Mouse (Mus musculus) liver, embryonic 12.5 days (tissue): ENCODE results near the gene Camkmt. TPM values are rescaled to one million over a fixed set of nuclear protein-coding genes. Genes with fewer than 3 reads are reported as not detected.

Experiments used
- ATAC-seq: fragments of 200-750 bp; cut with Nextera tagmentation; 2 replicates; pipeline ENCODE4 v1.8.0; 2017; ENCODE audit warnings: moderate number of reproducible peaks, mild to moderate bottlenecking, moderate library complexity
- H3K27ac ChIP-seq: fragments of 300-500 bp; sonication (generic); 2 replicates; pipeline ENCODE4 v1.5.1; 2016; ENCODE audit warnings: mild to moderate bottlenecking
- H3K27me3 ChIP-seq: fragments of 300-500 bp; sonication (generic); replicated peaks from 2 replicates; pipeline ENCODE4 v1.6.1; 2016; ENCODE audit warnings: mild to moderate bottlenecking, moderate library complexity
- H3K36me3 ChIP-seq: fragments of 300-500 bp; sonication (generic); 2 replicates; pipeline ENCODE4 v1.6.1; 2016; ENCODE audit warnings: mild to moderate bottlenecking, moderate library complexity
- H3K4me1 ChIP-seq: fragments of 300-500 bp; sonication (generic); 2 replicates; pipeline ENCODE4 v1.6.1; 2016
- H3K4me2 ChIP-seq: fragments of 300-500 bp; sonication (generic); 2 replicates; pipeline ENCODE4 v1.6.1; 2016; ENCODE audit warnings: mild to moderate bottlenecking, moderate library complexity
- H3K4me3 ChIP-seq: fragments of 300-500 bp; sonication (generic); 2 replicates; pipeline ENCODE4 v1.5.1; 2016; ENCODE audit warnings: mild to moderate bottlenecking, moderate library complexity
- H3K9ac ChIP-seq: fragments of 300-500 bp; sonication (generic); 2 replicates; pipeline ENCODE4 v1.6.1; 2016; ENCODE audit warnings: mild to moderate bottlenecking, moderate library complexity
- H3K9me3 ChIP-seq: fragments of 300-500 bp; sonication (generic); replicated peaks from 2 replicates; pipeline ENCODE4 v1.6.1; 2016; ENCODE audit warnings: mild to moderate bottlenecking, moderate library complexity
- WGBS: fragments of 180-500 bp; shearing (Covaris S2); methylation state at CpG from one replicate; pipeline ENCODE4 v1.1.7; 2016; ENCODE audit not compliant: insufficient replicate concordance; 5-methylcytosine and 5-hydroxymethylcytosine counted together
- polyA plus RNA-seq: library from polyadenylated mRNA; unstranded; fragments of >200 nt; fragmentation: Nextera tagmentation; extraction: Ambion mirVana; gene quantifications from 2 replicates; pipeline ENCODE4 v1.2.1, GENCODE M21; 2016

The Camkmt gene
- polyA plus RNA-seq, 1 experiment from 2014 or later, result 4.4 TPM

- no peak overlapping the region for H3K27ac ChIP-seq
- H3K9me3 ChIP-seq, result no peaks in the 10 kb centered on the region
- H3K36me3 ChIP-seq, result no peaks in the 10 kb centered on the region
- no peaks in the 10 kb centered on the region for H3K27me3 ChIP-seq
- H3K4me1 ChIP-seq, result no peaks in the 10 kb centered on the region
- H3K9ac ChIP-seq, result no peak overlapping the region
- WGBS, result 30% methylated on average over 3 of the region's 3 CpGs
- no peak overlapping the region for H3K4me3 ChIP-seq
- no peak for ATAC-seq
- no peak overlapping the region for H3K4me2 ChIP-seq
Observed at GRCm38 (mm10) chr17:85149211-85149738, 58.9 kb downstream of the Camkmt start.

- no peak overlapping the region for H3K9ac ChIP-seq
- no peak overlapping the region for H3K4me2 ChIP-seq
- WGBS, result 42% methylated on average over 8 of the region's 8 CpGs
- H3K4me1 ChIP-seq, result no peaks in the 10 kb centered on the region
- no peaks in the 10 kb centered on the region for H3K27me3 ChIP-seq
- no peaks in the 10 kb centered on the region for H3K36me3 ChIP-seq
- H3K27ac ChIP-seq, result no peak overlapping the region
- no peaks in the 10 kb centered on the region for H3K9me3 ChIP-seq
- H3K4me3 ChIP-seq, result no peak overlapping the region
- ATAC-seq, result no peak
Observed at GRCm38 (mm10) chr17:85151264-85151663, 60.9 kb downstream of the Camkmt start.

GRCm38 (mm10) chr17:85158202-85158601, 67.8 kb downstream of the Camkmt start:
- H3K9ac ChIP-seq, result no peak overlapping the region
- ATAC-seq, result no peak
- 65% methylated on average over 4 of the region's 4 CpGs for WGBS
- H3K4me1 ChIP-seq, result no peaks in the 10 kb centered on the region
- H3K27me3 ChIP-seq, result no peaks in the 10 kb centered on the region
- H3K27ac ChIP-seq, result no peak overlapping the region
- H3K4me3 ChIP-seq, result no peak overlapping the region
- no peak overlapping the region for H3K4me2 ChIP-seq
- no peaks in the 10 kb centered on the region for H3K9me3 ChIP-seq
- H3K36me3 ChIP-seq, result no peaks in the 10 kb centered on the region

GRCm38 (mm10) chr17:85159526-85159925, 69.2 kb downstream of the Camkmt start:
- Histone ChIP-seq H3K4me1 (no peaks in the 10 kb centered on the region), H3K27me3 (no peaks in the 10 kb centered on the region), H3K9ac (no peak overlapping the region), H3K36me3 (no peaks in the 10 kb centered on the region), H3K27ac (no peak overlapping the region), H3K4me3 (no peak overlapping the region), H3K4me2 (no peak overlapping the region), H3K9me3 (no peaks in the 10 kb centered on the region)
- 79% methylated on average over 8 of the region's 8 CpGs for WGBS
- no peak for ATAC-seq

- Histone ChIP-seq H3K4me2 (no peak overlapping the region), H3K27me3 (no peaks in the 10 kb centered on the region), H3K4me1 (no peaks in the 10 kb centered on the region), H3K27ac (no peak overlapping the region), H3K36me3 (no peaks in the 10 kb centered on the region), H3K9ac (no peak overlapping the region), H3K9me3 (no peaks in the 10 kb centered on the region), H3K4me3 (no peak overlapping the region)
- 77% methylated on average over 8 of the region's 8 CpGs for WGBS
- no peak for ATAC-seq
Observed at GRCm38 (mm10) chr17:85160786-85161185, 70.4 kb downstream of the Camkmt start.

- Histone ChIP-seq H3K9me3 (no peaks in the 10 kb centered on the region), H3K27ac (no peak overlapping the region), H3K27me3 (no peaks in the 10 kb centered on the region), H3K4me2 (no peak overlapping the region), H3K4me1 (no peaks in the 10 kb centered on the region), H3K4me3 (no peak overlapping the region), H3K36me3 (no peaks in the 10 kb centered on the region), H3K9ac (no peak overlapping the region)
- ATAC-seq, result no peak
- WGBS, result 80% methylated on average over 7 of the region's 7 CpGs
Observed at GRCm38 (mm10) chr17:85162569-85163271, 72.4 kb downstream of the Camkmt start.

- no peak overlapping the region for H3K9ac ChIP-seq
- no peaks in the 10 kb centered on the region for H3K27me3 ChIP-seq
- no peak overlapping the region for H3K4me3 ChIP-seq
- 83% methylated on average over 4 of the region's 4 CpGs for WGBS
- no peak overlapping the region for H3K4me2 ChIP-seq
- H3K4me1 ChIP-seq, result no peaks in the 10 kb centered on the region
- H3K9me3 ChIP-seq, result no peaks in the 10 kb centered on the region
- H3K27ac ChIP-seq, result no peak overlapping the region
- H3K36me3 ChIP-seq, result no peaks in the 10 kb centered on the region
- no peak for ATAC-seq
Observed at GRCm38 (mm10) chr17:85163272-85163610, 72.9 kb downstream of the Camkmt start.

- no peak overlapping the region for H3K4me3 ChIP-seq
- H3K4me1 ChIP-seq, result no peaks in the 10 kb centered on the region
- no peaks in the 10 kb centered on the region for H3K36me3 ChIP-seq
- no peak overlapping the region for H3K4me2 ChIP-seq
- no peak for ATAC-seq
- H3K9me3 ChIP-seq, result no peaks in the 10 kb centered on the region
- no peaks in the 10 kb centered on the region for H3K27me3 ChIP-seq
- H3K9ac ChIP-seq, result no peak overlapping the region
- 70% methylated on average over 2 of the region's 2 CpGs for WGBS
- H3K27ac ChIP-seq, result no peak overlapping the region
Observed at GRCm38 (mm10) chr17:85168761-85169160, 78.4 kb downstream of the Camkmt start.

GRCm38 (mm10) chr17:85170541-85171255, 80.3 kb downstream of the Camkmt start:
- H3K9ac ChIP-seq, result no peak overlapping the region
- H3K4me3 ChIP-seq, result no peak overlapping the region
- WGBS, result 65% methylated on average over 10 of the region's 10 CpGs
- H3K27me3 ChIP-seq, result no peaks in the 10 kb centered on the region
- no peaks in the 10 kb centered on the region for H3K36me3 ChIP-seq
- H3K4me1 ChIP-seq, result no peaks in the 10 kb centered on the region
- no peaks in the 10 kb centered on the region for H3K9me3 ChIP-seq
- ATAC-seq, result no peak
- H3K27ac ChIP-seq, result no peak overlapping the region
- no peak overlapping the region for H3K4me2 ChIP-seq

GRCm38 (mm10) chr17:85171951-85172350, 81.6 kb downstream of the Camkmt start:
- no peak overlapping the region for H3K4me2 ChIP-seq
- H3K36me3 ChIP-seq, result no peaks in the 10 kb centered on the region
- no peak overlapping the region for H3K4me3 ChIP-seq
- WGBS, result 54% methylated on average over 4 of the region's 4 CpGs
- H3K27me3 ChIP-seq, result no peaks in the 10 kb centered on the region
- no peaks in the 10 kb centered on the region for H3K9me3 ChIP-seq
- ATAC-seq, result no peak
- H3K9ac ChIP-seq, result no peak overlapping the region
- H3K27ac ChIP-seq, result no peak overlapping the region
- no peaks in the 10 kb centered on the region for H3K4me1 ChIP-seq

- no peaks in the 10 kb centered on the region for H3K9me3 ChIP-seq
- H3K36me3 ChIP-seq, result no peaks in the 10 kb centered on the region
- H3K9ac ChIP-seq, result no peak overlapping the region
- 0 out of 2 replicates have a peak, but pooled peaks cover 3% of the 10 kb centered on the region for H3K27me3 ChIP-seq
- H3K4me2 ChIP-seq, result no peak overlapping the region
- no peak overlapping the region for H3K27ac ChIP-seq
- H3K4me1 ChIP-seq, result no peaks in the 10 kb centered on the region
- WGBS, result 67% methylated on average over 13 of the region's 13 CpGs
- H3K4me3 ChIP-seq, result no peak overlapping the region
- ATAC-seq, result no peak
Observed at GRCm38 (mm10) chr17:85177231-85177630, 86.9 kb downstream of the Camkmt start.

- 67% methylated on average over 14 of the region's 14 CpGs for WGBS
- Histone ChIP-seq H3K36me3 (no peaks in the 10 kb centered on the region), H3K9me3 (no peaks in the 10 kb centered on the region), H3K4me1 (no peaks in the 10 kb centered on the region), H3K9ac (no peak overlapping the region), H3K27me3 (0 out of 2 replicates have a peak, but pooled peaks cover 7% of the 10 kb centered on the region), H3K27ac (no peak overlapping the region), H3K4me2 (no peak overlapping the region), H3K4me3 (no peak overlapping the region)
- ATAC-seq, result no peak
Observed at GRCm38 (mm10) chr17:85180471-85181060, 90.2 kb downstream of the Camkmt start.
